Mouse (Mus musculus) liver, embryonic 14.5 days (tissue): ENCODE measurements around the gene Ssbp2.

Experiments used
- CTCF ChIP-seq: IDR thresholded peaks from 2 replicates; pipeline ENCODE4 v1.5.1; 2016; ENCODE audit warnings: antibody characterized with exemption, low read depth, control low read depth
- EP300 ChIP-seq: IDR thresholded peaks from 2 replicates; pipeline ENCODE4 v1.6.1; 2016; ENCODE audit warnings: antibody characterized with exemption, low read depth

DNA sequence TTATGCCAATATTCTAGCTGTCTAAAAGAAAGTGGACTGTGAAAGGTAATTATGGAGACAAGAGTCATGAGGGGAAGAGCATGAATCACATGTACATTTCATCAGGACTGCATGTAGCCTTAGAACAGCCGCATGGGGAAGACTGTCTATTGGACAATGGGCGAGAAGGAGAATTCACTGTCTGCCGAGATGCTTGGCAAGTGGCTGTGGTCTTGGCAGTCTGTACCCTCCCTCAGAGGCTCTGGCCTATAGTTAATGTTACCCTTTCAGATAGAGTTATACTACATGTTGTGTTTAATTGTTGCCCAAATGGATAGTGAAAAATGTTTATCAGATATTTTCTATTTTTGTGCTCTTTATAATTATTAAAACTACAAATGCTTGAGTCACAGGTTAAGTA lies 156.0 kb downstream of the Ssbp2 start:
- TF ChIP-seq CTCF (no peak), EP300 (no peak)
